Mouse (Mus musculus): Measurements from ENCODE around the gene Cdkn1b. TPM values are rescaled to one million over a fixed set of nuclear protein-coding genes. Genes with fewer than 3 reads are reported as not detected.

The Cdkn1b gene
- 11.7 and 14.4 TPM in 2 replicates for polyA plus RNA-seq (2015; fragmentation: Nextera tagmentation; extraction: Ambion mirVana)

- ATAC-seq (ENCODE audit: low FRiP score, low TSS enrichment): peak; percentile 95
- no peaks in the 10 kb centered on the region for H3K27me3 ChIP-seq (ENCODE audit: control insufficient read depth, insufficient read depth, low read length)
- under 1% methylated on average over 75 of the region's 77 CpGs for WGBS
- peaks cover 3% of the 10 kb centered on the region; the same call in 1 of the 2 replicates for H3K4me1 ChIP-seq (replicated peaks; ENCODE audit: control insufficient read depth, insufficient read depth)
- no peaks in the 10 kb centered on the region for H3K9me3 ChIP-seq (ENCODE audit: control insufficient read depth, low read length)
- H3K4me3 ChIP-seq (ENCODE audit: low read depth, low read length): peak within 1 kb of the TSS; percentile 94
- TF ChIP-seq CTCF (IDR thresholded peaks at IDR 0.05; ENCODE audit: low read depth) (no peak), EP300 (optimal IDR thresholded peaks at IDR 0.05) (no peak)
- H3K27ac ChIP-seq (replicated peaks): peak within 1 kb of the TSS; percentile 97
- peak within 1 kb of the TSS; percentile 94 for H3K9ac ChIP-seq (ENCODE audit: low read length)
- H3K36me3 ChIP-seq (ENCODE audit: control insufficient read depth, insufficient read depth, low read length): no peaks in the 10 kb centered on the region
- peak within 1 kb of the TSS; percentile 99 for H3K4me2 ChIP-seq (replicated peaks; ENCODE audit: low read depth)
- peak; percentile 92 for DNase-seq (ENCODE audit: low spot score)
Measured at GRCm38 (mm10) chr6:134920190-134921013, at the start of gene Cdkn1b. Gene Cdkn1b, plus strand, starts transcription at chr6:134920401.

DNA sequence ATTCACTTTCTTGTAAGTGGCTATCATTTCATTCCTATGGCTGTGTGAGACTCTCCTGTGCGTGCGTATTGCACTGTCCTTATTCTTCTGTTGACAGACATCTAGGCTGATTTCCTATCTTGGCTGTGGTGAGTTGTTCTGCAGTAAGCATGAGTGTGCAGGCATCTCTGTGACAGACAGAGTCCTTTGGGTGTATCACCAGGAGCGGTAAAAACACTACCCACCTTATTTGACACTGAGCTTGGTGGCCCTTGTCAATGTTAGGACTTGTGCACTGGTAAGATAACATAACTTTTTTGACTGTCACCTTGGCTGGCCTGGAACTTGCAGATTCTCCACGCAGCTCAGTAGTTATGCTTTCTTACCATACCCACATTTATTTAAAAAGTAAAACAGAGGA is 49.3 kb upstream of the Cdkn1b start:
- no peaks in the 10 kb centered on the region for H3K9me3 ChIP-seq (ENCODE audit: control insufficient read depth, low read length)
- H3K36me3 ChIP-seq (ENCODE audit: control insufficient read depth, insufficient read depth, low read length): 0 out of 2 replicates have a peak, but pooled peaks cover 4% of the 10 kb centered on the region
- no peak overlapping the region for H3K9ac ChIP-seq (ENCODE audit: low read length)
- no peaks in the 10 kb centered on the region for H3K4me1 ChIP-seq (replicated peaks; ENCODE audit: control insufficient read depth, insufficient read depth)
- WGBS: 91% methylated on average over 4 of the region's 4 CpGs
- H3K4me3 ChIP-seq (ENCODE audit: low read depth, low read length): no peak overlapping the region
- TF ChIP-seq EP300 (optimal IDR thresholded peaks at IDR 0.05): no peak
- TF ChIP-seq CTCF (IDR thresholded peaks at IDR 0.05; ENCODE audit: low read depth): no peak
- no peak overlapping the region for H3K27ac ChIP-seq (replicated peaks)
- DNase-seq (ENCODE audit: low spot score) (no peak), ATAC-seq (ENCODE audit: low FRiP score, low TSS enrichment) (no peak)
- H3K4me2 ChIP-seq (replicated peaks; ENCODE audit: low read depth): no peak overlapping the region
- H3K27me3 ChIP-seq (ENCODE audit: control insufficient read depth, insufficient read depth, low read length): no peaks in the 10 kb centered on the region

DNA sequence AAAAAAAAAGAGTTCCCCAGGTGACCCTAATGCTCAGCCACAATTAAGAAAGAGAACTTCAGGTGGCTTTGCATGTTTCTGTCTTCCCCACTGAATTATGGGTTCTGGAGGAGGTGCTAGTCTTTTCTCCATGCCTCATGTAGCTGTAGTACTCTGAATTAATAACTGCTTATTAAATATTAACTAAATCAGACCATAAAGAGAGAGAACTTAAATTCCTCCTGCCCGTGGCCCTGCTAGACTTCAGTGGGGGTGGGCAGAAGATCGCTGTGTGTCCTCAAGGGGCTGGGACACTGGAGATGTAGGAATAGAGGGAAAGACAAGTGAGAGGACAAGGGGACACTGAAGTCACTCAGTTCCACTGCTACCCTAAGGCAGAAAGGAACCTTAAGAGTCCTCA is 48.0 kb upstream of the Cdkn1b start:
- 0 out of 2 replicates have a peak, but pooled peaks cover 4% of the 10 kb centered on the region for H3K36me3 ChIP-seq (ENCODE audit: control insufficient read depth, insufficient read depth, low read length)
- no peak overlapping the region for H3K9ac ChIP-seq (ENCODE audit: low read length)
- 56% methylated on average over 2 of the region's 2 CpGs for WGBS
- no peak for ATAC-seq (ENCODE audit: low FRiP score, low TSS enrichment)
- no peak for DNase-seq (ENCODE audit: low spot score)
- no peaks in the 10 kb centered on the region for H3K4me1 ChIP-seq (replicated peaks; ENCODE audit: control insufficient read depth, insufficient read depth)
- H3K4me2 ChIP-seq (replicated peaks; ENCODE audit: low read depth): no peak overlapping the region
- H3K27ac ChIP-seq (replicated peaks): no peak overlapping the region
- H3K9me3 ChIP-seq (ENCODE audit: control insufficient read depth, low read length): no peaks in the 10 kb centered on the region
- H3K4me3 ChIP-seq (ENCODE audit: low read depth, low read length): no peak overlapping the region
- TF ChIP-seq EP300 (optimal IDR thresholded peaks at IDR 0.05): no peak
- TF ChIP-seq CTCF (IDR thresholded peaks at IDR 0.05; ENCODE audit: low read depth): no peak
- H3K27me3 ChIP-seq (ENCODE audit: control insufficient read depth, insufficient read depth, low read length): no peaks in the 10 kb centered on the region

DNA sequence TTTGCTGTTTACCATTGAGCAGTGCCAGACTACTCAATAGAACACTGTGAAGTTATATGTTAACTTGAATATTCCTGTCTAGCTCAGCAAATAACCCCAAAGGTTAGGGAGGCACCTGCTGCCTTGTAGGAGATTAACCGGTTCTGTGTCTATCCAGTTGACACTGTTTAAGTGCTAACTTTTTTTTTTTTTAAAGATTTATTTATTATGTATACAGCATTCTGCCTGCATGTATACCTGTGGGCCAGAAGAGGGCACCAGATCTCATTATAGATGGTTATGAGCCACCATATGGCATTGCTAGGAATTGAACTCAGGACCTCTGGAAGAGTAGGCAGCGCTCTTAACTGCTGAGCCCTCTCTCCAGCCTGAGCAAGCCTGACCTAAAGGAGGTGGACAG is 47.2 kb upstream of the Cdkn1b start:
- DNase-seq (ENCODE audit: low spot score) (no peak), ATAC-seq (ENCODE audit: low FRiP score, low TSS enrichment) (no peak)
- Histone ChIP-seq H3K4me3 (ENCODE audit: low read depth, low read length) (no peak overlapping the region), H3K27me3 (ENCODE audit: control insufficient read depth, insufficient read depth, low read length) (no peaks in the 10 kb centered on the region), H3K4me1 (replicated peaks; ENCODE audit: control insufficient read depth, insufficient read depth) (no peaks in the 10 kb centered on the region), H3K36me3 (ENCODE audit: control insufficient read depth, insufficient read depth, low read length) (0 out of 2 replicates have a peak, but pooled peaks cover 4% of the 10 kb centered on the region), H3K27ac (replicated peaks) (no peak overlapping the region), H3K4me2 (replicated peaks; ENCODE audit: low read depth) (no peak overlapping the region), H3K9ac (ENCODE audit: low read length) (no peak overlapping the region), H3K9me3 (ENCODE audit: control insufficient read depth, low read length) (no peaks in the 10 kb centered on the region)
- no peak for TF ChIP-seq EP300 (optimal IDR thresholded peaks at IDR 0.05)
- TF ChIP-seq CTCF (IDR thresholded peaks at IDR 0.05; ENCODE audit: low read depth): peak; percentile 65
- WGBS: 74% methylated on average over 2 of the region's 2 CpGs

DNA sequence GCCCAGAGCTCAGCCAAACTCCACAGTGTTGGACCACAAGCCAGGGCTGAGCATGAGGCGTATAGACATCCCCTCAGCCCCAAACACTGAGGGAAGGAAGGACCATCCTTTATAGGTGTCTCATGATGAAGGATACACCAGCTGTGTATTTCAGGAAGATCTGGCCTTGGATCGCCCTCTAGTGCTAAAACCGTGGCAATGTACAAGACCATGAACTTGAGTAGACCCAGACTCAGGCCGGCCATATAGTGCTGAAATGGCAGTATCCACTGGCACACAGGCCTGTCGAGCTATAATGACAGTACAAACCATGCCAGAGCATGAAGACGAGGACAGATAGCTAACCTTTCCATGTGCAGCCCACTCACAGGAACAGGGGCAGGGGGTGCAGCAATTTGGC is 43.4 kb upstream of the Cdkn1b start:
- H3K4me2 ChIP-seq (replicated peaks; ENCODE audit: low read depth): no peak overlapping the region
- DNase-seq (ENCODE audit: low spot score) (no peak), ATAC-seq (ENCODE audit: low FRiP score, low TSS enrichment) (no peak)
- peak; percentile 60 for TF ChIP-seq CTCF (IDR thresholded peaks at IDR 0.05; ENCODE audit: low read depth)
- TF ChIP-seq EP300 (optimal IDR thresholded peaks at IDR 0.05): no peak
- H3K27ac ChIP-seq (replicated peaks): no peak overlapping the region
- no peak overlapping the region for H3K4me3 ChIP-seq (ENCODE audit: low read depth, low read length)
- H3K4me1 ChIP-seq (replicated peaks; ENCODE audit: control insufficient read depth, insufficient read depth): no peaks in the 10 kb centered on the region
- H3K27me3 ChIP-seq (ENCODE audit: control insufficient read depth, insufficient read depth, low read length): no peaks in the 10 kb centered on the region
- no peak overlapping the region for H3K9ac ChIP-seq (ENCODE audit: low read length)
- 73% methylated on average over 6 of the region's 6 CpGs for WGBS
- H3K9me3 ChIP-seq (ENCODE audit: control insufficient read depth, low read length): no peaks in the 10 kb centered on the region
- no peaks in the 10 kb centered on the region for H3K36me3 ChIP-seq (ENCODE audit: control insufficient read depth, insufficient read depth, low read length)

GRCm38 (mm10) chr6:134877276-134877675 is 42.9 kb upstream of the Cdkn1b start:
- TF ChIP-seq CTCF (IDR thresholded peaks at IDR 0.05; ENCODE audit: low read depth): no peak
- no peak for TF ChIP-seq EP300 (optimal IDR thresholded peaks at IDR 0.05)
- ATAC-seq (ENCODE audit: low FRiP score, low TSS enrichment) (no peak), DNase-seq (ENCODE audit: low spot score) (no peak)
- H3K27ac ChIP-seq (replicated peaks): no peak overlapping the region
- WGBS: 83% methylated on average over 4 of the region's 4 CpGs
- H3K9me3 ChIP-seq (ENCODE audit: control insufficient read depth, low read length): no peaks in the 10 kb centered on the region
- no peaks in the 10 kb centered on the region for H3K36me3 ChIP-seq (ENCODE audit: control insufficient read depth, insufficient read depth, low read length)
- H3K4me2 ChIP-seq (replicated peaks; ENCODE audit: low read depth): no peak overlapping the region
- no peak overlapping the region for H3K4me3 ChIP-seq (ENCODE audit: low read depth, low read length)
- no peak overlapping the region for H3K9ac ChIP-seq (ENCODE audit: low read length)
- H3K4me1 ChIP-seq (replicated peaks; ENCODE audit: control insufficient read depth, insufficient read depth): no peaks in the 10 kb centered on the region
- H3K27me3 ChIP-seq (ENCODE audit: control insufficient read depth, insufficient read depth, low read length): no peaks in the 10 kb centered on the region

Data from stomach, postnatal 0 days (tissue).